Mouse (Mus musculus) G1E (cell line): ENCODE data around the gene Actl10.

ENCODE experiments used
- CTCF ChIP-seq: IDR thresholded peaks from 2 replicates; pipeline ENCODE4 v1.5.1; 2012; ENCODE audit warnings: low read depth, low read length, inconsistent platforms, mixed read lengths
- GATA1 ChIP-seq: IDR thresholded peaks from 2 replicates; pipeline ENCODE4 v1.6.1; 2012; ENCODE audit warnings: borderline replicate concordance, low read length, inconsistent platforms, mixed read lengths
- GATA2 ChIP-seq: IDR thresholded peaks from 2 replicates; pipeline ENCODE4 v1.6.1; 2012; ENCODE audit warnings: low read depth, low read length, inconsistent platforms, borderline replicate concordance
- POLR2AphosphoS5 ChIP-seq: IDR thresholded peaks from 2 replicates; pipeline ENCODE4 v1.6.1; 2012; ENCODE audit warnings: low read depth, low read length, inconsistent platforms; ENCODE audit not compliant: insufficient replicate concordance
- TAL1 ChIP-seq: conservative IDR thresholded peaks from 2 replicates; pipeline ENCODE4 v1.6.1; 2012; ENCODE audit warnings: low read depth, low read length, inconsistent platforms, mixed read lengths

DNA sequence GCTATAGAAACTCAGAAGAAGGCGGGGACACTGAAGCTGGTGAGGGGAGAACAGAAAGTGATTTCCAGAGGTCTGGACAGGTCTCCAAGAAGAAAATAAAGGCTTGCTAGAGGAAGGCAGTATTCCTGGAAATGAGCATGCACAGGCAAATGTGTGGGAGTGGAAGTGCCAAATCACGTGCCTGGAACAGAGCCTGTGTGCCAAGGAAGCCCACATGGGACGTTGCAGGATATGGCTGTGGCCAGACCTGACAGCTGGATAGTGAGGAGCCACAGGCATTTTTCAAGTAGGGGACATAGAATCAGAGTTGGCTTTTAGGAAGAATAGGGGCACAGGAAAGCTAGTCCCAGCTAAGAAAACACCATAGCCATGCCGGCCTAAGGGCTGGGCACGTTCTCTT is 44.2 kb downstream of the Actl10 start:
- TF ChIP-seq CTCF (no peak), GATA1 (no peak), POLR2AphosphoS5 (no peak), GATA2 (no peak), TAL1 (no peak)
